Mouse (Mus musculus): ENCODE data around the gene Gm20388. TPM values are rescaled to one million over a fixed set of nuclear protein-coding genes. Genes with fewer than 3 reads are reported as not detected.

The Gm20388 gene
- polyA plus RNA-seq, 1 experiment, result 18.7 TPM

- Histone ChIP-seq H3K4me1 (ENCODE audit: control insufficient read depth, insufficient read depth, low read length) (peaks cover 95% of the 10 kb centered on the region), H3K27ac (ENCODE audit: insufficient read depth, low read length) (no peak overlapping the region), H3K27me3 (ENCODE audit: control insufficient read depth, insufficient read depth, low read length) (no peaks in the 10 kb centered on the region), H3K4me3 (replicated peaks; ENCODE audit: insufficient read depth, low read depth, low read length) (no peak overlapping the region)
- TF ChIP-seq POLR2A (IDR thresholded peaks at IDR 0.05; ENCODE audit: borderline replicate concordance, insufficient read depth, low read length) (no peak), CTCF (IDR thresholded peaks at IDR 0.05; ENCODE audit: borderline replicate concordance, insufficient read depth, low read depth, low read length) (no peak)
- WGBS, result 75% methylated on average over 5 of the region's 5 CpGs
- no peak for DNase-seq
Observed at GRCm38 (mm10) chr8:120560535-120560934, 649.9 kb downstream of the Gm20388 start.

- Histone ChIP-seq H3K27me3 (ENCODE audit: control insufficient read depth, insufficient read depth, low read length) (no peaks in the 10 kb centered on the region), H3K27ac (ENCODE audit: insufficient read depth, low read length) (no peak overlapping the region), H3K4me3 (replicated peaks; ENCODE audit: insufficient read depth, low read depth, low read length) (no peak overlapping the region), H3K4me1 (ENCODE audit: control insufficient read depth, insufficient read depth, low read length) (peaks cover 90% of the 10 kb centered on the region)
- TF ChIP-seq CTCF (IDR thresholded peaks at IDR 0.05; ENCODE audit: borderline replicate concordance, insufficient read depth, low read depth, low read length) (peak; percentile 64), POLR2A (IDR thresholded peaks at IDR 0.05; ENCODE audit: borderline replicate concordance, insufficient read depth, low read length) (no peak)
- DNase-seq, result peak in 1 of 2 experiments; percentile 66
- WGBS, result 49% methylated on average over 22 of the region's 22 CpGs
Observed at GRCm38 (mm10) chr8:120561539-120562435, 651.1 kb downstream of the Gm20388 start.

- Histone ChIP-seq H3K27me3 (ENCODE audit: control insufficient read depth, insufficient read depth, low read length) (no peaks in the 10 kb centered on the region), H3K27ac (ENCODE audit: insufficient read depth, low read length) (no peak overlapping the region), H3K4me1 (ENCODE audit: control insufficient read depth, insufficient read depth, low read length) (peaks cover 90% of the 10 kb centered on the region), H3K4me3 (replicated peaks; ENCODE audit: insufficient read depth, low read depth, low read length) (no peak overlapping the region)
- 81% methylated on average over 18 of the region's 18 CpGs for WGBS
- no peak for TF ChIP-seq CTCF (IDR thresholded peaks at IDR 0.05; ENCODE audit: borderline replicate concordance, insufficient read depth, low read depth, low read length)
- no peak for DNase-seq
Observed at GRCm38 (mm10) chr8:120562680-120563347, 652.2 kb downstream of the Gm20388 start.

- 49% methylated on average over 8 of the region's 8 CpGs for WGBS
- Histone ChIP-seq H3K27ac (ENCODE audit: insufficient read depth, low read length) (peak overlapping the region; percentile 18; the same call in 1 of the 2 replicates), H3K4me3 (replicated peaks; ENCODE audit: insufficient read depth, low read depth, low read length) (no peak overlapping the region), H3K27me3 (ENCODE audit: control insufficient read depth, insufficient read depth, low read length) (no peaks in the 10 kb centered on the region), H3K4me1 (ENCODE audit: control insufficient read depth, insufficient read depth, low read length) (peaks cover 88% of the 10 kb centered on the region)
- TF ChIP-seq CTCF (IDR thresholded peaks at IDR 0.05; ENCODE audit: borderline replicate concordance, insufficient read depth, low read depth, low read length) (no peak), POLR2A (IDR thresholded peaks at IDR 0.05; ENCODE audit: borderline replicate concordance, insufficient read depth, low read length) (no peak)
- no peak for DNase-seq
Observed at GRCm38 (mm10) chr8:120563348-120563724, 652.7 kb downstream of the Gm20388 start.

DNA sequence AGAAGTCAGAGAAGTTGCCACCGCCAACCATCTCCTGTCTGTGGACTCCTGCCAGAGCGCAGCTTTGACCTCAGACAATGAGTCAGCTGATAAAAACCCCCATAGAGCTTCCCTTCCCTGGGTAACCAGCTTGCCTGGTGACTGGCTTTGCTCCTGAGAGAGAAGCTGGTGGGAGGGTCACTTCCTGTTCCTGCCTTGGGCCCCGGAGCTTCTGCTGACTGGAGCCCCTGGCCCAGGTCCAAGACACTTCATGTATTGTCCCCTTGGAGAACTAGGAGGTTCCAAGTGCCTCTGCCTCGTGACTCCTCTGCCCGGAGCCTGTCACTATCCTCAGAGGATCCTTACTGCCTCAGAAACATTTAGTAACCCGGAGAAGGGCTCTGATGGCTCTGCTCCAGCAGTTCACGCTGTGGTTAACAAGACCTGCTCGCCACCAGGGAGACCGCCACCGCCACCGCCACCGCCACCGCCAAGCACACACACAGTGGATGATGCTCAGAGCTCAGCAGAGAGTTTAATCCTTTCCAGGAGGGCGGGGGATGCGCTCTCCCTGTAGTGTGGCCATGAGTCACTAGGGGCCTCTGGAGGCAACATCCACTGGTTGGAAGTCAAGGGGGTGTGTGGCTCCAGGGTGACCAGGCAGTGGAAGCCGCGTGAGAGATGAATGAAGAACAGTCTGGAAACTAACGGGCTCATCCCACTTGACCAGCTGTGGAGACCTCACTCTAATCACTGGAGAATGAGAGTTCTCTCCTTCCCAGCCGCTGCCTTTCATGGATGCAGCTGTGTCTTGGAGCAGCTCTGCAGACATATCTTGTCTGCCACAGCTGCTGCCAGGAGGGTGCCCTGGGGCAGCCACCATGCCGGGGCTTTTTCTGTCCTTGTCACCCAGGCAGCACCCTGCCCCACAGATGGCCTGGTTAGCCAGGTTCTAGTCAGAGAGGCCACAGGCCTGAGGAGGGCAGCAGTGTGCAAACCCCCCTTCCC is 653.5 kb downstream of the Gm20388 start:
- H3K27me3 ChIP-seq (ENCODE audit: control insufficient read depth, insufficient read depth, low read length), result no peaks in the 10 kb centered on the region
- peak overlapping the region; percentile 18 for H3K27ac ChIP-seq (ENCODE audit: insufficient read depth, low read length)
- H3K4me3 ChIP-seq (replicated peaks; ENCODE audit: insufficient read depth, low read depth, low read length), result no peak overlapping the region
- 18% methylated on average over 20 of the region's 20 CpGs for WGBS
- peak; percentile 74 to 77 for DNase-seq
- TF ChIP-seq POLR2A (IDR thresholded peaks at IDR 0.05; ENCODE audit: borderline replicate concordance, insufficient read depth, low read length), result no peak
- TF ChIP-seq CTCF (IDR thresholded peaks at IDR 0.05; ENCODE audit: borderline replicate concordance, insufficient read depth, low read depth, low read length), result peak; percentile 15; the same call in 1 of the 2 replicates
- H3K4me1 ChIP-seq (ENCODE audit: control insufficient read depth, insufficient read depth, low read length), result peaks cover 80% of the 10 kb centered on the region

GRCm38 (mm10) chr8:120565151-120565711 is 654.6 kb downstream of the Gm20388 start:
- Histone ChIP-seq H3K27me3 (ENCODE audit: control insufficient read depth, insufficient read depth, low read length) (no peaks in the 10 kb centered on the region), H3K27ac (ENCODE audit: insufficient read depth, low read length) (no peak overlapping the region), H3K4me1 (ENCODE audit: control insufficient read depth, insufficient read depth, low read length) (peaks cover 74% of the 10 kb centered on the region), H3K4me3 (replicated peaks; ENCODE audit: insufficient read depth, low read depth, low read length) (no peak overlapping the region)
- WGBS, result 43% methylated on average over 7 of the region's 7 CpGs
- DNase-seq, result no peak
- no peak for TF ChIP-seq POLR2A (IDR thresholded peaks at IDR 0.05; ENCODE audit: borderline replicate concordance, insufficient read depth, low read length)
- no peak for TF ChIP-seq CTCF (IDR thresholded peaks at IDR 0.05; ENCODE audit: borderline replicate concordance, insufficient read depth, low read depth, low read length)

- Histone ChIP-seq H3K4me3 (replicated peaks; ENCODE audit: insufficient read depth, low read depth, low read length) (no peak overlapping the region), H3K27me3 (ENCODE audit: control insufficient read depth, insufficient read depth, low read length) (no peaks in the 10 kb centered on the region), H3K27ac (ENCODE audit: insufficient read depth, low read length) (no peak overlapping the region), H3K4me1 (ENCODE audit: control insufficient read depth, insufficient read depth, low read length) (peaks cover 64% of the 10 kb centered on the region)
- WGBS, result 21% methylated on average over 8 of the region's 8 CpGs
- DNase-seq, result peak in 1 of 2 experiments; percentile 75
- TF ChIP-seq POLR2A (IDR thresholded peaks at IDR 0.05; ENCODE audit: borderline replicate concordance, insufficient read depth, low read length) (no peak), CTCF (IDR thresholded peaks at IDR 0.05; ENCODE audit: borderline replicate concordance, insufficient read depth, low read depth, low read length) (no peak)
Observed at GRCm38 (mm10) chr8:120566681-120567080, 656.0 kb downstream of the Gm20388 start.
